Mouse (Mus musculus) megakaryocyte, embryonic 14.5 days (primary cell): ENCODE measurements around the gene Crmp1.

Source experiments
- FLI1 ChIP-seq: IDR thresholded peaks from 2 replicates; pipeline ENCODE4 v1.6.1; 2012; ENCODE audit warnings: low read length, inconsistent platforms, mixed read lengths
- GATA1 ChIP-seq: IDR thresholded peaks from 3 replicates; pipeline ENCODE4 v1.6.1; 2012; ENCODE audit warnings: mixed read lengths, low read length, inconsistent platforms, borderline replicate concordance

- TF ChIP-seq GATA1 (no peak), FLI1 (no peak)
Observed at GRCm38 (mm10) chr5:37212938-37213708, 28.6 kb upstream of the Crmp1 start.
